Mouse (Mus musculus) myocyte (in vitro differentiated cells): ENCODE measurements at regions not wholly inside any gene's neighbourhood (a gene's known extent, or its start where the extent isn't known, plus 50 kb on each side); places are given as distances from the start of the nearest gene placed in this dataset.

Experiments
- E2F4 ChIP-seq: IDR thresholded peaks from one replicate; pipeline ENCODE4 v1.6.1; 2011; ENCODE audit warnings: mild to moderate bottlenecking, control low read depth, moderate library complexity; ENCODE audit not compliant: insufficient read depth
- MAX ChIP-seq: IDR thresholded peaks from one replicate; pipeline ENCODE4 v1.6.1; 2011; ENCODE audit warnings: low read depth, mild to moderate bottlenecking, control low read depth
- MYOD1 ChIP-seq, 3 experiments: IDR thresholded peaks; one replicate each; pipeline ENCODE4 v1.6.1; 2011; ENCODE audit warnings: control low read depth in 2 of 3, low read depth in 2 of 3, mild to moderate bottlenecking in 2 of 3, moderate library complexity in 1 of 3; ENCODE audit not compliant: insufficient read length in 2 of 3, control insufficient read depth in 1 of 3
- POLR2A ChIP-seq: IDR thresholded peaks from one replicate; pipeline ENCODE4 v1.6.1; 2011; ENCODE audit warnings: low read depth, mild to moderate bottlenecking, control low read depth, moderate library complexity; ENCODE audit not compliant: insufficient read length
- POLR2AphosphoS2 ChIP-seq: IDR thresholded peaks from one replicate; pipeline ENCODE4 v1.6.1; 2011; ENCODE audit warnings: low read depth, control low read depth; ENCODE audit not compliant: insufficient read length

DNA sequence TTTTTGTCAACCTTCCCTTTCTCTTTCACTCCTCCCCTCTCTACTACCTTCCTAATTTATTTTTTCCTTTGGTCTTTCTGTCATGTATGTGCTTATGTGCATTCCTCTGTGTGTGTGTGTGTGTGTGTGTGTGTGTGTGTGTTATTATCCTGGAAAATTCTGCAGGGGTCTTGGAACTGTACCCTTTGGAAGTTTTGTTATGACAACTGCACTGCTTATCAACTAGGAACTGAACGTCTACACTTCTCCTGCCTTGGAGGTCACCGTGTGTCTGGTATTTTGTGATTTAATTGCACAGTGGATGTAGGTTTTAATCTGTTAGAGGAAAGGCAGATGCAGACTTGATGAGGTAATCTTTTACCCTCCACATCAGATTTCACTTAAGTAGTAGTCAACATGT is 836.8 kb upstream of the Adgrl2 start:
- no peak for TF ChIP-seq MYOD1 (IDR thresholded peaks at IDR 0.05; ENCODE audit: control insufficient read depth in 1 of 3, insufficient read length in 2 of 3, low read depth in 2 of 3)
- no peak for TF ChIP-seq POLR2AphosphoS2
- no peak for TF ChIP-seq POLR2A
- TF ChIP-seq MAX: no peak
- TF ChIP-seq E2F4: no peak
